Mouse (Mus musculus): ENCODE data around the gene Arhgef15.

GRCm38 (mm10) chr11:68902047-68902364 is 55.3 kb downstream of the Arhgef15 start:
- TF ChIP-seq CTCF (IDR thresholded peaks at IDR 0.05; ENCODE audit: low read depth) (no peak), EP300 (optimal IDR thresholded peaks at IDR 0.05) (no peak)
